Mouse (Mus musculus) brain, embryonic 14.5 days (tissue): ENCODE results near the gene Hils1.

Experiments used
- CTCF ChIP-seq: fragments of 200-500 bp; IDR thresholded peaks from 2 replicates; pipeline ENCODE4 v1.5.1; 2012; ENCODE audit warnings: inconsistent platforms, mild to moderate bottlenecking, moderate library complexity, borderline replicate concordance; ENCODE audit not compliant: insufficient read depth, insufficient read length; ENCODE audit errors: extremely low read depth
- POLR2A ChIP-seq: fragments of 200-500 bp; IDR thresholded peaks from 2 replicates; pipeline ENCODE4 v1.6.1; 2012; ENCODE audit warnings: mild to moderate bottlenecking, inconsistent platforms, borderline replicate concordance; ENCODE audit not compliant: poor library complexity, insufficient read depth, insufficient read length, severe bottlenecking; ENCODE audit errors: extremely low read depth

DNA sequence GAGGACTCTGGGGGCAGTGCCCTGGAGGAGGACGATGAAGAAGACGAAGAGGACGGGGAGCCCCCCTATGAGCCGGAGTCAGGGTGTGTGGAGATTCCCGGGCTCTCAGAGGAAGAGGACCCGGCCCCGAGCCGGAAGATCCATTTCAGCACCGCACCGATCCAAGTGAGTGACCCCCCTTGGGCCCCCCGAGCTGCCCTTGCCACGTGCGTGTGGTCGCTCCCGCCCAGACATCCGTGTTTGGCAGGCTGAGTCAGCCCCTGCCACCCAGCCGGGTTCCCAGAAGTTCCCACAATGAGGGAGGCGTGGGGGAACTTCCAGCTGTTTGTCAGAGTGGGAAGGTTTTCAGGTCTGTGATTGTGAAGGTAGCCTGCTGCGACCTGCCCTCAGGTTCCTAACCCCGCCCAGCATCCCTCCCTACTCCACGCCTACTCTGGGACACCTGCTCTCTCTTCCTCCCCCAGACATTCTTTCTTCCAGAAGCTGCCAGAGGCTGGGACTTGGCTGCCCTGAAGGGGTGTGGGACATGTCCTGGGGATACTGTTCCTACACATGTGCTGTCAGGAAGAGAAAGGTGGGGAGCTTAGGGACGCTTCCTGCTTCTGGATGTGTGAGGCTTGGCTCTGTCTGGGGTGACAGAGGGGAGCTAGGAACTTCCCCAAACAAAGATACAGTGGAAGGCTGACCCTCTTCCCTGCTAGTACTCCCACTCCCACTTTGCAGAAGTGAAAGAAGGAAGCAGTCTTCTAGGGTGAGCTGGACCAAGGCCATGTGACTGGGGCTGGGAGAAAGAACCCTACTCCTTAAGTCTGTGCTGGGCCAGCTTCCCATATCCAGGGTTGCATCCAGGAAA lies 25.6 kb downstream of the Hils1 start:
- TF ChIP-seq CTCF (no peak), POLR2A (no peak)
